Mouse (Mus musculus) stomach, postnatal 0 days (tissue): Measurements from ENCODE around the gene Nop58. TPM values are rescaled to one million over a fixed set of nuclear protein-coding genes. Genes with fewer than 3 reads are reported as not detected.
A peak's percentile ranks its signal among the peaks of the same experiment; 100 is the strongest.

Experiments used
- ATAC-seq: fragments of 200-750 bp; cut with Nextera tagmentation; 2 replicates; pipeline ENCODE4 v1.8.0; 2017; ENCODE audit not compliant: low FRiP score, low TSS enrichment
- DNase-seq: peaks from one replicate; pipeline ENCODE4 v3.0.0-alpha.2; 2016; ENCODE audit warnings: low spot score
- H3K27ac ChIP-seq: fragments of 300-500 bp; sonication (generic); replicated peaks from 2 replicates; pipeline ENCODE4 v1.5.1; 2014; ENCODE audit warnings: mild to moderate bottlenecking, control low read depth
- H3K27me3 ChIP-seq: fragments of 300-500 bp; sonication (generic); 2 replicates; pipeline ENCODE4 v1.6.1; 2014; ENCODE audit warnings: low read length; ENCODE audit not compliant: control insufficient read depth, insufficient read depth
- H3K36me3 ChIP-seq: fragments of 300-500 bp; sonication (generic); 2 replicates; pipeline ENCODE4 v1.6.1; 2014; ENCODE audit warnings: low read length, mixed read lengths; ENCODE audit not compliant: control insufficient read depth, insufficient read depth
- H3K4me1 ChIP-seq: fragments of 300-500 bp; sonication (generic); replicated peaks from 2 replicates; pipeline ENCODE4 v1.6.1; 2014; ENCODE audit warnings: antibody characterized with exemption; ENCODE audit not compliant: control insufficient read depth, insufficient read depth
- H3K4me2 ChIP-seq: fragments of 300-500 bp; sonication (generic); replicated peaks from 2 replicates; pipeline ENCODE4 v1.6.1; 2014; ENCODE audit warnings: low read depth, mild to moderate bottlenecking, control low read depth, moderate library complexity
- H3K4me3 ChIP-seq: fragments of 300-500 bp; sonication (generic); 2 replicates; pipeline ENCODE4 v1.5.1; 2014; ENCODE audit warnings: low read depth, low read length, control low read depth
- H3K9ac ChIP-seq: fragments of 300-500 bp; sonication (generic); 2 replicates; pipeline ENCODE4 v1.6.1; 2014; ENCODE audit warnings: mild to moderate bottlenecking, low read length, control low read depth, mixed read lengths
- H3K9me3 ChIP-seq: fragments of 300-500 bp; sonication (generic); 2 replicates; pipeline ENCODE4 v1.6.1; 2016; ENCODE audit warnings: low read length; ENCODE audit not compliant: control insufficient read depth
- CTCF ChIP-seq: IDR thresholded peaks from 2 replicates; pipeline ENCODE4 v1.5.1; 2016; ENCODE audit warnings: antibody characterized with exemption, low read depth, mild to moderate bottlenecking, moderate library complexity
- EP300 ChIP-seq: optimal IDR thresholded peaks from 2 replicates; pipeline ENCODE3; 2016; ENCODE audit warnings: antibody characterized with exemption
- WGBS: fragments of 180-500 bp; shearing (Covaris S2); extraction: QIAGEN DNeasy Blood & Tissue Kit; methylation state at CpG from one replicate; pipeline ENCODE4 v1.1.7; 2014; 5-methylcytosine and 5-hydroxymethylcytosine counted together
- polyA plus RNA-seq: library from polyadenylated mRNA; unstranded; fragments of >200 nt; fragmentation: Nextera tagmentation; extraction: Ambion mirVana; gene quantifications from 2 replicates; pipeline ENCODE4 v1.2.1, GENCODE M21; 2015

Nop58 gene
- polyA plus RNA-seq, 1 experiment from 2014 or later: 116 TPM

DNA sequence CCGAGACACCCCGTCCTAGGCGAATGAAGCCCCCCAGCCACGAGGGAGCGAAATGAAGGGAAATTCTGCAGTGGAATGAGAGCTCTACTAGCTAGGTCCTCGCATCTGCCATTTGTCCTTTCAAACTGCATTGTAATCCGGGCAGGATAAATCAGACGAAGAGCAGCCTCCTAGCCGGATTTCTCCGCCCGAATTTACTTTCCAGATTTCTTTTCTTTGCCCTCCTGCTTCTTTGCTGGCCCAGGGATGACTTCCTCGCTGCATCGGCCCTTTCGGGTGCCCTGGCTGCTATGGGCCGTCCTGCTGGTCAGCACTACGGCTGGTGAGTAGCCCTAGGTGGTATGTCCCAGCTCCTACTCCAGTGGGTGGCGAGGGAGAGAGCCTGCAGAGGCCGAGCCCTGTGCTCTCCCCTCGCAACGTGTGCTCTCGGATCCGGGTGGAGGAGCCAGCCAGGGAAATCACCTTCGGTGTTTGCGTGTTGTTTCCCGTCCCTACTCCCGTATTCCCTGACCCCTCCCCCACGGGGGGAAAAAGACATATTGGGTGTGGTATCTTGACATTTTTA, 79.7 kb downstream of the Nop58 start:
- TF ChIP-seq EP300 (no peak), CTCF (0 out of 2 replicates have a peak, but pooled peaks have one; percentile 20)
- peak overlapping the region; percentile 79 for H3K4me2 ChIP-seq
- no peaks in the 10 kb centered on the region for H3K36me3 ChIP-seq
- DNase-seq (peak; percentile 56), ATAC-seq (peak; percentile 27; the same call in 1 of the 2 replicates)
- peak overlapping the region; percentile 91 for H3K4me3 ChIP-seq
- H3K4me1 ChIP-seq: no peaks in the 10 kb centered on the region
- WGBS: under 1% methylated on average over 27 of the region's 27 CpGs
- no peaks in the 10 kb centered on the region for H3K27me3 ChIP-seq
- peak overlapping the region; percentile 94 for H3K9ac ChIP-seq
- no peaks in the 10 kb centered on the region for H3K9me3 ChIP-seq
- peak overlapping the region; percentile 99 for H3K27ac ChIP-seq

DNA sequence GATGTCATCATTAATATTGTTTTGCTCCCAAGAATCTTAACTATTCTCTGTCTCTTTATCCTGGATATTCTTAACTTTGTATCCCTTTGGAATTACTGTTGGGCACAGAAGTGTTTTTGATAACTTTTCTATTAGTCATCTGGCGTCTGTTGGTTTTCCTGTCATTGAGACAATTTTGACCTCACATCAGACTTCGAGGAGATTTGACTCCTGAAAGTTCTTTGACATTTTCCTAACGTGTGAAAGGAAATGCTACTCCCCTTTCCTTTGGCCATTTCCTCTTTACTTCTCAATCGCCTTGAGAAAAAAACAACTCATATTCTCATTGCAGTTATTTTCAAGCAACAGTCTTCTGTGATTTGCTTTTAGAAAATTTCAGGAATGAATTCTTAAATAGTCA, 80.5 kb downstream of the Nop58 start:
- Histone ChIP-seq H3K27me3 (no peaks in the 10 kb centered on the region), H3K36me3 (no peaks in the 10 kb centered on the region), H3K9ac (no peak overlapping the region), H3K27ac (no peak overlapping the region), H3K4me3 (peak overlapping the region; percentile 91), H3K4me2 (peak overlapping the region; percentile 79), H3K9me3 (no peaks in the 10 kb centered on the region), H3K4me1 (no peaks in the 10 kb centered on the region)
- TF ChIP-seq EP300 (no peak), CTCF (no peak)
- no peak for ATAC-seq
- no peak for DNase-seq
- 2% methylated on average over 4 of the region's 4 CpGs for WGBS

DNA sequence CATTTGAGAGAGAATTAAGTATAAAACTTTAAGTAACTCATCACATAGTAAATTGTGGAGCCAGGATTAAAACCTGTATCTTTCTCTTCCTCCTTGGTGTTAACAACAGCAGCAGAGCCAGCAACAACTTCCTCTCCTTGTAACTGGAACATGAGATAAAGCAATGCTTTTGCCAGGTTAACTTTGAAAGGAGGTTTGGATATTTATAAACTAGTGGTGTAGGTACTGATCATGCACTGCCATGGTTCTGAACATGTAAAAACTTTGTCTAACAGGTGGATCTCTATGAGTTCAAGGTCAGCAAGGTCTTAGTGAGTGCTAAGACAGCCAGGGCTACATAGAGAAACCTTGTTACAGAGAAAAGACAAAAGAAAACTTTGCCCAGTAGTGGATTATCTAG, 81.9 kb downstream of the Nop58 start:
- Histone ChIP-seq H3K4me3 (peak overlapping the region; percentile 26), H3K4me2 (peak overlapping the region; percentile 31), H3K9ac (0 out of 2 replicates have a peak overlapping the region, but pooled peaks have one; percentile 9), H3K36me3 (no peaks in the 10 kb centered on the region), H3K27ac (no peak overlapping the region), H3K27me3 (no peaks in the 10 kb centered on the region), H3K9me3 (no peaks in the 10 kb centered on the region), H3K4me1 (no peaks in the 10 kb centered on the region)
- no peak for TF ChIP-seq CTCF
- TF ChIP-seq EP300: no peak
- ATAC-seq (no peak), DNase-seq (no peak)

Other genes with a start within 250 kb of the Nop58 start
- gene Fzd7, start 202.5 kb upstream of the Nop58 start, polyA plus RNA-seq: 3.9 and 4.5 TPM in 2 replicates
- 0.51 and 1.2 TPM in 2 replicates for gene Gm973, start 168.7 kb upstream of the Nop58 start, polyA plus RNA-seq
- gene Sumo1, start 14.1 kb upstream of the Nop58 start, polyA plus RNA-seq: 224 TPM in 2 replicates
- 5.2 and 5.6 TPM in 2 replicates for gene Bmpr2, start 78.4 kb downstream of the Nop58 start, polyA plus RNA-seq
- 4.1 and 4.3 TPM in 2 replicates for gene Fam117b, start 228.0 kb downstream of the Nop58 start, polyA plus RNA-seq